Mouse (Mus musculus) cerebellum, postnatal 4 days (tissue): ENCODE results near the gene Dnajb4.
"Not testable (repeated sequence)": the region's sequence is repeated elsewhere in the genome, so short reads cannot be mapped to it uniquely, and the experiment has no call there.

Experiments used
- DNase-seq, 2 experiments: peaks; one replicate each; pipeline ENCODE4 v3.0.0; 2022; ENCODE audit warnings: low spot score in 2 of 2, mixed read lengths in 1 of 2

Gene Dnajb4

GRCm38 (mm10) chr3:152208096-152208885 lies 1.8 kb downstream of the Dnajb4 start:
- DNase-seq, result no peak

GRCm38 (mm10) chr3:152207156-152207555 lies 2.9 kb downstream of the Dnajb4 start:
- no peak for DNase-seq

GRCm38 (mm10) chr3:152204577-152204976 lies 5.5 kb downstream of the Dnajb4 start:
- DNase-seq, result no peak

GRCm38 (mm10) chr3:152203996-152204395 lies 6.1 kb downstream of the Dnajb4 start:
- DNase-seq, result no peak

GRCm38 (mm10) chr3:152203411-152203810 lies 6.7 kb downstream of the Dnajb4 start:
- no peak for DNase-seq

GRCm38 (mm10) chr3:152202942-152203341 lies 7.2 kb downstream of the Dnajb4 start:
- no peak for DNase-seq

GRCm38 (mm10) chr3:152201651-152202050 lies 8.5 kb downstream of the Dnajb4 start:
- DNase-seq, result no peak

- DNase-seq, result no peak
These were observed 8.9 kb downstream of the Dnajb4 start for GRCm38 (mm10) chr3:152201181-152201580.

GRCm38 (mm10) chr3:152199125-152199524 lies 11.0 kb downstream of the Dnajb4 start:
- DNase-seq, result no peak

GRCm38 (mm10) chr3:152197246-152197645 lies 12.9 kb downstream of the Dnajb4 start:
- not testable (repeated sequence) for DNase-seq

GRCm38 (mm10) chr3:152193635-152194097 lies 16.4 kb downstream of the Dnajb4 start:
- DNase-seq, result peak; percentile 39 to 61

- DNase-seq, result no peak
These were observed 16.9 kb downstream of the Dnajb4 start for GRCm38 (mm10) chr3:152193177-152193576.

GRCm38 (mm10) chr3:152192238-152192931 lies 17.7 kb downstream of the Dnajb4 start:
- no peak for DNase-seq

GRCm38 (mm10) chr3:152191791-152192237 lies 18.3 kb downstream of the Dnajb4 start:
- no peak for DNase-seq

- no peak for DNase-seq
These were observed 19.2 kb downstream of the Dnajb4 start for GRCm38 (mm10) chr3:152190679-152191477.

GRCm38 (mm10) chr3:152189306-152189705 lies 20.8 kb downstream of the Dnajb4 start:
- DNase-seq, result no peak

GRCm38 (mm10) chr3:152186106-152186505 lies 24.0 kb downstream of the Dnajb4 start:
- no peak for DNase-seq

GRCm38 (mm10) chr3:152183522-152183921 lies 26.6 kb downstream of the Dnajb4 start:
- DNase-seq, result no peak

- DNase-seq, result no peak
These were observed 29.5 kb downstream of the Dnajb4 start for GRCm38 (mm10) chr3:152180624-152181023.

- DNase-seq, result no peak
These were observed 30.8 kb downstream of the Dnajb4 start for GRCm38 (mm10) chr3:152179285-152179684.

- no peak for DNase-seq
These were observed 31.3 kb downstream of the Dnajb4 start for GRCm38 (mm10) chr3:152178816-152179215.

- DNase-seq, result no peak
These were observed 37.7 kb downstream of the Dnajb4 start for GRCm38 (mm10) chr3:152172322-152172935.
